Mouse (Mus musculus) intestine, embryonic 14.5 days (tissue): ENCODE results near the gene Sptbn4. TPM values are rescaled to one million over a fixed set of nuclear protein-coding genes. Genes with fewer than 3 reads are reported as not detected.
A peak's percentile ranks its signal among the peaks of the same experiment; 100 is the strongest.
"Not testable (repeated sequence)": the region's sequence is repeated elsewhere in the genome, so short reads cannot be mapped to it uniquely, and the experiment has no call there.

ENCODE experiments used
- ATAC-seq: fragments of 200-750 bp; cut with Nextera tagmentation; replicated peaks from 2 replicates; pipeline ENCODE4 v1.8.0; 2017; ENCODE audit warnings: low read depth, moderate number of reproducible peaks, moderate TSS enrichment, moderate library complexity; ENCODE audit not compliant: low FRiP score, low TSS enrichment
- DNase-seq: peaks from one replicate; pipeline ENCODE4 v3.0.0-alpha.2; 2018; ENCODE audit warnings: low spot score
- H3K27ac ChIP-seq: fragments of 300-500 bp; sonication (generic); 2 replicates; pipeline ENCODE4 v1.5.1; 2014; ENCODE audit warnings: low read depth, mild to moderate bottlenecking, control low read depth
- H3K27me3 ChIP-seq: fragments of 300-500 bp; sonication (generic); replicated peaks from 2 replicates; pipeline ENCODE4 v1.6.1; 2014; ENCODE audit warnings: low read length, control low read depth; ENCODE audit not compliant: control insufficient read depth, insufficient read depth
- H3K36me3 ChIP-seq: fragments of 300-500 bp; sonication (generic); 2 replicates; pipeline ENCODE4 v1.6.1; 2014; ENCODE audit warnings: low read length, control low read depth; ENCODE audit not compliant: control insufficient read depth, insufficient read depth
- H3K4me1 ChIP-seq: fragments of 300-500 bp; sonication (generic); replicated peaks from 2 replicates; pipeline ENCODE4 v1.6.1; 2014; ENCODE audit warnings: low read length, control low read depth, mixed read lengths; ENCODE audit not compliant: control insufficient read depth, insufficient read depth
- H3K4me2 ChIP-seq: fragments of 300-500 bp; sonication (generic); 2 replicates; pipeline ENCODE4 v1.6.1; 2014; ENCODE audit warnings: low read length
- H3K4me3 ChIP-seq: fragments of 300-500 bp; sonication (generic); 2 replicates; pipeline ENCODE4 v1.5.1; 2014; ENCODE audit warnings: low read depth, low read length, control low read depth, mixed read lengths
- H3K9ac ChIP-seq: fragments of 300-500 bp; sonication (generic); 2 replicates; pipeline ENCODE4 v1.6.1; 2014; ENCODE audit warnings: mild to moderate bottlenecking, low read length
- H3K9me3 ChIP-seq: fragments of 300-500 bp; sonication (generic); 2 replicates; pipeline ENCODE4 v1.6.1; 2016; ENCODE audit warnings: low read length, control low read depth; ENCODE audit not compliant: control insufficient read depth
- WGBS: fragments of 180-500 bp; shearing (Covaris S2); extraction: QIAGEN DNeasy Blood & Tissue Kit; methylation state at CpG from one replicate; pipeline ENCODE4 v1.1.7; 2014; 5-methylcytosine and 5-hydroxymethylcytosine counted together
- polyA plus RNA-seq: library from polyadenylated mRNA; unstranded; fragments of >200 nt; fragmentation: Nextera tagmentation; extraction: Ambion mirVana; gene quantifications from 2 replicates; pipeline ENCODE4 v1.2.1, GENCODE M21; 2014

The Sptbn4 gene
- 0.34 and 0.48 TPM in 2 replicates for polyA plus RNA-seq

GRCm38 (mm10) chr7:27447419-27448286, at the start of gene Sptbn4, which contains the start of gene Blvrb:
Gene Sptbn4 (minus strand): TSS chr7:27447686.
Gene Blvrb (plus strand): TSS chr7:27447978.
- H3K9me3 ChIP-seq = no peaks in the 10 kb centered on the region
- H3K4me2 ChIP-seq = peak within 1 kb of the TSS; percentile 96
- DNase-seq = peak; percentile 98
- peak; percentile 92 for ATAC-seq
- H3K36me3 ChIP-seq = no peaks in the 10 kb centered on the region
- H3K9ac ChIP-seq = peak within 1 kb of the TSS; percentile 56
- under 1% methylated on average over 54 of the region's 54 CpGs for WGBS
- peaks cover 14% of the 10 kb centered on the region for H3K4me1 ChIP-seq
- peak within 1 kb of the TSS; percentile 48 for H3K4me3 ChIP-seq
- peaks cover 30% of the 10 kb centered on the region for H3K27me3 ChIP-seq
- no peak within 1 kb of the TSS for H3K27ac ChIP-seq

- not testable (repeated sequence) for DNase-seq, H3K9me3 ChIP-seq, H3K27me3 ChIP-seq, H3K27ac ChIP-seq, H3K9ac ChIP-seq, ATAC-seq, H3K4me3 ChIP-seq, H3K4me2 ChIP-seq, H3K36me3 ChIP-seq, H3K4me1 ChIP-seq
- WGBS = 90% methylated on average over 9 of the region's 9 CpGs
These were observed 47.3 kb upstream of the Sptbn4 start for GRCm38 (mm10) chr7:27494659-27495367.

- H3K4me3 ChIP-seq = no peak overlapping the region
- H3K4me2 ChIP-seq = no peak overlapping the region
- no peak overlapping the region for H3K27ac ChIP-seq
- no peaks in the 10 kb centered on the region for H3K27me3 ChIP-seq
- H3K9me3 ChIP-seq = no peaks in the 10 kb centered on the region
- DNase-seq (no peak), ATAC-seq (no peak)
- peaks cover 8% of the 10 kb centered on the region for H3K4me1 ChIP-seq
- peaks cover 9% of the 10 kb centered on the region for H3K36me3 ChIP-seq
- WGBS = 81% methylated on average over 5 of the region's 5 CpGs
- H3K9ac ChIP-seq = no peak overlapping the region
These were observed 46.0 kb upstream of the Sptbn4 start for GRCm38 (mm10) chr7:27493450-27493849.

DNA sequence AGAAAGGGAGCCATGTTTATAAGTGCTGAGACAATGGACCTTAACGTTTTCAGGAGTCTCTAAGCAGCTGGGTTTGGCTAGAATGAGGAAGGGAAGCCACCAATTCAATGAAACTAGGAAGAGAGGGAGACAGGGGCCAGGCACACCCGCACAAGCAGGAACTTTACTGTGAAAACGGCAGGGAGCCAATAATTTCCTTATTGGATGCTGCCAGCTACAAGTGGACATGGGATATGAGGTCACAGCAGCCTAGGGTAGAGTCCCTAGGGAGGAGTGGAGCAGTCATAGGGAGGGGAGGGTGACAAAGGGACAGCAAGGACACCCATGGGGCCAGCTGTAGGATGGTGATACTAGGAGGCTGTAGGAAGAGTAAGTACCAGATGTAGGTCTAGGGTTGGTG, 45.5 kb upstream of the Sptbn4 start:
- ATAC-seq (no peak), DNase-seq (no peak)
- H3K36me3 ChIP-seq = peaks cover 9% of the 10 kb centered on the region
- no peaks in the 10 kb centered on the region for H3K9me3 ChIP-seq
- no peak overlapping the region for H3K9ac ChIP-seq
- no peak overlapping the region for H3K4me2 ChIP-seq
- H3K27me3 ChIP-seq = no peaks in the 10 kb centered on the region
- H3K4me1 ChIP-seq = peaks cover 12% of the 10 kb centered on the region
- no peak overlapping the region for H3K27ac ChIP-seq
- no peak overlapping the region for H3K4me3 ChIP-seq
- 70% methylated on average over 3 of the region's 3 CpGs for WGBS

DNA sequence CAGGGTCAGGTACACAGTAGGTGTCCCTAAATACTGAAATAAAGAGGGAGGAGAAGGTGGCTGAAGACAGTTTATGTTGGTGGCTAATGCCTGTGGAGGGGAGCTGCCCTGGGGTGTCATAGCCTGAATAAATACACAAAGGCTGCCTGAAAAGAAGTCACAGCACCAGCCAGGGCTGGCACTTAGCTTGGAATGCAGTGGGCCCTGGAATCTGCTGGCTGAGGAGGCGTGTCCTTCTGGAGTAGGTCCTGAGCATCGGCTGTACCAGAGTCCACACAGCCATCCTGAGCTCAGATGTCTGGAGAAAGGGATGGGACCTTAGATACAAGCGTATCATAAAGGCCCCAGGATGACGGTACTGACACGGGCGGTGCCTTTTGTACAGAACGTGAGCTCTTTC, 44.4 kb upstream of the Sptbn4 start:
- 69% methylated on average over 7 of the region's 7 CpGs for WGBS
- ATAC-seq (no peak), DNase-seq (no peak)
- H3K9me3 ChIP-seq = no peaks in the 10 kb centered on the region
- H3K36me3 ChIP-seq = peaks cover 9% of the 10 kb centered on the region
- H3K4me2 ChIP-seq = no peak overlapping the region
- H3K27ac ChIP-seq = peak overlapping the region; percentile 94; the same call in 1 of the 2 replicates
- peaks cover 15% of the 10 kb centered on the region for H3K4me1 ChIP-seq
- H3K4me3 ChIP-seq = no peak overlapping the region
- no peak overlapping the region for H3K9ac ChIP-seq
- H3K27me3 ChIP-seq = no peaks in the 10 kb centered on the region

DNA sequence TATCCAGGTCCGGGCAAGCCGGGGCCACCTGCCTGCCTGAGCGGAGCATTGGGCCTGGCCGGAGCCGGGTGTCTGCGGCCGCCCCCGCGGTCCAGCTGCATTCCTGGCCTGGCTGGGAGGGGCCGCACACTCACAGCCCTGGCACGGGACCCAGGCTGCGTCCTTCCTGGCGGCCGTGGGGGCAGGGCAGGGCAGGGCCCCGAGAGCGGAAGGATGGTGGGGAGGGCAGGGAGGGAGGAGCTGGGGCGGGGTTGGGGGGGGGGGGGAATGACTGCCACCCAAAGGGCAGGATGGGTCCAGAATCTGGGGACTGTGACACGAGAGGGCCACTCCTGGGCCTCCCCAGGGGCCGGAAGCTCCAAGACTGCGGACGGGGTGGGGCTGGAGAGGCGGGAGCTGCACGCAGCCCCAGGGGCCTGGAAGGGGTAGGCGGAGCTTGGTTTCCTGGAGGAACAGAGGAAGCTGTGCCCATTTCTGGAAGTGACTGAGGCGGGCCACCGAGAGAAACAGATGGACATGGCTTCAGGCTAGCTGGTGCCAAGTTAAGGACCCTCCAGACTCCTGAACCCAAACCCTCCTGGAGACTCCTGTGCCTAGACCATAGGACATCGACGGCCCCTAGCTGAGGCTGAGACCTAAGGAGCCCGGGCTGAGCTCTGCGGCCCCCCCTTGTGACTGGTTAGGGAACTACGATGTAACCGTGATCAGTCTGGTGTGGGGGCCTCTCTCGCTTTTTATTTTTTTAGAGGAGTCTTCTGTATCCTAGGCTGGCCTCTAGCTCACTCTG, 43.2 kb upstream of the Sptbn4 start:
- under 1% methylated on average over 33 of the region's 33 CpGs for WGBS
- DNase-seq = peak; percentile 94
- peak overlapping the region; percentile 51 for H3K9ac ChIP-seq
- peaks cover 9% of the 10 kb centered on the region for H3K36me3 ChIP-seq
- no peaks in the 10 kb centered on the region for H3K27me3 ChIP-seq
- H3K4me2 ChIP-seq = peak overlapping the region; percentile 55
- peak; percentile 81 for ATAC-seq
- no peaks in the 10 kb centered on the region for H3K9me3 ChIP-seq
- peaks cover 19% of the 10 kb centered on the region for H3K4me1 ChIP-seq
- peak overlapping the region; percentile 31 for H3K4me3 ChIP-seq
- H3K27ac ChIP-seq = peak overlapping the region; percentile 94

- H3K9ac ChIP-seq = peak overlapping the region; percentile 51
- no peak for DNase-seq
- WGBS = 28% methylated on average over 4 of the region's 4 CpGs
These were observed 42.7 kb upstream of the Sptbn4 start for GRCm38 (mm10) chr7:27490227-27490542.

DNA sequence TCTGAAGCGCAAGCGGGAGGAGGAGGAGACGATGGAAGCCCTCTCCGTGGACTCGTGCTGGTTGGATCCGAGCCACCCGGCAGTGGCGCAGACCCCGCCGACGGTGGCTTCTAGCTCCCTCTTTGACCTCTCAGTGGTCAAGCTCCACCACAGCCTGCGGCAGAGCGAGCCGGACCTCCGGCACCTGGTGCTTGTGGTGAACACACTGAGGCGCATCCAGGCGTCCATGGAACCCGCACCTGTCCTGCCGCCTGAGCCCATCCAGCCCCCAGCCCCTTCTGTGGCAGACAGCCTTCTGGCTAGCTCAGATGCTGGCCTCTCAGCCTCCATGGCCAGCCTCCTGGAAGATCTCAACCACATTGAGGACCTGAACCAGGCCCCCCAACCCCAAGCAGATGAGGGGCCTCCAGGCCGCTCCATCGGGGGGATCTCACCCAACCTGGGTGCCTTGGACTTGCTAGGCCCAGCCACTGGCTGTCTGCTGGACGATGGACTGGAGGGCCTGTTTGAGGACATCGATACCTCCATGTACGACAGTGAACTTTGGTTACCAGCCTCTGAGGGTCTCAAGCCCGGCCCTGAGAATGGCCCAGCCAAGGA, 41.9 kb upstream of the Sptbn4 start:
- Histone ChIP-seq H3K4me3 (no peak overlapping the region), H3K4me1 (peaks cover 19% of the 10 kb centered on the region), H3K9ac (no peak overlapping the region), H3K27me3 (no peaks in the 10 kb centered on the region), H3K36me3 (peaks cover 9% of the 10 kb centered on the region), H3K4me2 (no peak overlapping the region), H3K27ac (peak overlapping the region; percentile 94; the same call in 1 of the 2 replicates), H3K9me3 (no peaks in the 10 kb centered on the region)
- 92% methylated on average over 25 of the region's 25 CpGs for WGBS
- ATAC-seq (no peak), DNase-seq (no peak)

More at GRCm38 (mm10) chr7:27490227-27490542, 42.7 kb upstream of the Sptbn4 start:
- H3K4me1 ChIP-seq = peaks cover 19% of the 10 kb centered on the region
- H3K4me2 ChIP-seq = peak overlapping the region; percentile 55
- no peaks in the 10 kb centered on the region for H3K9me3 ChIP-seq
- H3K27me3 ChIP-seq = no peaks in the 10 kb centered on the region
- ATAC-seq = no peak
- H3K27ac ChIP-seq = peak overlapping the region; percentile 94
- peak overlapping the region; percentile 31 for H3K4me3 ChIP-seq
- peaks cover 9% of the 10 kb centered on the region for H3K36me3 ChIP-seq
